7 mouse cellular contexts compared by ENCODE assay signal in genomic region chr9:20385343-20385703, GRCm38 (mm10). TPM values are rescaled to one million over a fixed set of nuclear protein-coding genes. Genes with fewer than 3 reads are reported as not detected.
DNase-seq lines count a peak whose midpoint lies in the region; ATAC-seq and TF ChIP-seq lines count a peak whose summit lies in the region.

No protein-coding gene starts in this region.

- no peak for TF ChIP-seq CTCF in spleen, adult 2 months (IDR thresholded peaks at IDR 0.05; ENCODE audit: extremely low read depth, insufficient read depth, insufficient read length, insufficient replicate concordance)

- H3K36me3 ChIP-seq in spleen, adult 2 months (ENCODE audit: control insufficient read depth, insufficient read depth, low read length): no peaks in the 10 kb centered on the region
- H3K36me3 ChIP-seq in forebrain, embryonic 13.5 days (ENCODE audit: poor library complexity, severe bottlenecking): no peaks in the 10 kb centered on the region
- H3K36me3 ChIP-seq in liver, embryonic 13.5 days: no peaks in the 10 kb centered on the region

- no peak; the same call in 1 of the 2 replicates for ATAC-seq in forebrain, embryonic 13.5 days
- ATAC-seq in liver, embryonic 13.5 days (ENCODE audit: low read depth): peak; percentile 65

- no peak for DNase-seq in spleen, adult 2 months (ENCODE audit: low read depth in 1 of 2, low spot score in 2 of 2)
- DNase-seq in spleen, adult 12 weeks (ENCODE audit: low spot score): no peak
- no peak for DNase-seq in liver, embryonic 13.5 days
- DNase-seq in thymus, postnatal 10 days (ENCODE audit: low spot score in 2 of 2): no peak
- no peak for DNase-seq in adrenal gland, postnatal 25 days
- no peak for DNase-seq in retina, postnatal 1 day

- H3K4me2 ChIP-seq in forebrain, embryonic 13.5 days: peak overlapping the region; percentile 78
- H3K4me2 ChIP-seq in liver, embryonic 13.5 days: peak overlapping the region; percentile 78

- H3K4me1 ChIP-seq in spleen, adult 2 months (ENCODE audit: control insufficient read depth, insufficient read depth, insufficient read length): no peaks in the 10 kb centered on the region
- peaks cover 14% of the 10 kb centered on the region for H3K4me1 ChIP-seq in forebrain, embryonic 13.5 days
- H3K4me1 ChIP-seq in liver, embryonic 13.5 days (replicated peaks): peaks cover 3% of the 10 kb centered on the region

- no peaks in the 10 kb centered on the region; the same call in 1 of the 2 replicates for H3K9me3 ChIP-seq in forebrain, embryonic 13.5 days (replicated peaks)
- no peaks in the 10 kb centered on the region for H3K9me3 ChIP-seq in liver, embryonic 13.5 days (replicated peaks)

- TF ChIP-seq POLR2A in spleen, adult 2 months (IDR thresholded peaks at IDR 0.05; ENCODE audit: low read depth, low read length): no peak

- peak overlapping the region; percentile 74 for H3K4me3 ChIP-seq in spleen, adult 2 months (ENCODE audit: extremely low read depth, insufficient read depth, insufficient read length)
- peak overlapping the region; percentile 60 for H3K4me3 ChIP-seq in forebrain, embryonic 13.5 days
- H3K4me3 ChIP-seq in liver, embryonic 13.5 days (replicated peaks): peak overlapping the region; percentile 71

- peak overlapping the region; percentile 76 for H3K9ac ChIP-seq in forebrain, embryonic 13.5 days
- H3K9ac ChIP-seq in liver, embryonic 13.5 days: peak overlapping the region; percentile 79

- H3K27ac ChIP-seq in spleen, adult 2 months (ENCODE audit: insufficient read depth, low read length): peak overlapping the region; percentile 57
- no peak overlapping the region for H3K27ac ChIP-seq in forebrain, embryonic 13.5 days
- H3K27ac ChIP-seq in liver, embryonic 13.5 days: peak overlapping the region; percentile 27; the same call in 1 of the 2 replicates

- no peaks in the 10 kb centered on the region for H3K27me3 ChIP-seq in spleen, adult 2 months (ENCODE audit: control insufficient read depth, insufficient read depth, low read length)
- H3K27me3 ChIP-seq in forebrain, embryonic 13.5 days: no peaks in the 10 kb centered on the region
- no peaks in the 10 kb centered on the region for H3K27me3 ChIP-seq in liver, embryonic 13.5 days

- WGBS in spleen, adult 2 months: 11% methylated on average over 16 of the region's 16 CpGs
- WGBS in forebrain, embryonic 13.5 days: 15% methylated on average over 16 of the region's 16 CpGs
- WGBS in liver, embryonic 13.5 days (ENCODE audit: insufficient replicate concordance): 14% methylated on average over 16 of the region's 16 CpGs

RNA-seq across cellular contexts. Expression of gene Zfp560, which starts 0.3 kb away (rescaled TPM):
- 1.2 and 1.7 TPM in 2 replicates for polyA plus RNA-seq in spleen, adult 2 months (2012; rRNA removed)
- polyA plus RNA-seq in forebrain, embryonic 13.5 days (2015; fragmentation: Nextera tagmentation; extraction: Ambion mirVana): 48.8 and 49.0 TPM in 2 replicates
- polyA plus RNA-seq in liver, embryonic 13.5 days (2015; fragmentation: Nextera tagmentation; extraction: Ambion mirVana): 13.0 and 13.8 TPM in 2 replicates
- total RNA-seq in adrenal gland, postnatal 25 days (2021): 4.5 and 6.9 TPM in 2 replicates

RNA-seq across cellular contexts. Expression of gene Olfr18, which starts 49.4 kb away (rescaled TPM):
- polyA plus RNA-seq in spleen, adult 2 months (2012; rRNA removed): not detected in 2 replicates
- polyA plus RNA-seq in forebrain, embryonic 13.5 days (2015; fragmentation: Nextera tagmentation; extraction: Ambion mirVana): 0.15 TPM in 1 of 2 replicates, not detected in the other
- not detected in 2 replicates for polyA plus RNA-seq in liver, embryonic 13.5 days (2015; fragmentation: Nextera tagmentation; extraction: Ambion mirVana)
- not detected in 2 replicates for total RNA-seq in adrenal gland, postnatal 25 days (2021)
